Mouse (Mus musculus): ENCODE results near the gene Ankrd2.

Gene Ankrd2

DNA sequence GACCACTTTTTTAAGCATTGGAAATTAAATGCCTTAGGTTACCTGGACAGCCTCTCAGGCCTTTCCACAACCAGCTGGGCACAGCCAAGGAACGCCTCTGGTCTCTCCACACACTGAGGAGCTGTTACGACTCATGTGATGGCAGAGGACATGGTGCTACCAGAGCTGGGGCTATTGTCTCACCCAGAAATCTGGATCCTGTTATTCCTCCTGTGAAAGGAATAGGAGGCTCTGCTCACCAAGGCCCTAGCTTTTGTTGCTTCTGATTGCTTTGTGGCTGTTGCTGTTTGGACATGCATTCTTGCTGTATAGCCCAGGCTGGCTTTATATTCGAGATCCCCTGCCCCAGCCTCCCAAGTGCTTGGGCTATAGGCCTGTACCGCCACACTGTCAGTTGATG is 19.5 kb upstream of the Ankrd2 start:
- no peak for DNase-seq

DNA sequence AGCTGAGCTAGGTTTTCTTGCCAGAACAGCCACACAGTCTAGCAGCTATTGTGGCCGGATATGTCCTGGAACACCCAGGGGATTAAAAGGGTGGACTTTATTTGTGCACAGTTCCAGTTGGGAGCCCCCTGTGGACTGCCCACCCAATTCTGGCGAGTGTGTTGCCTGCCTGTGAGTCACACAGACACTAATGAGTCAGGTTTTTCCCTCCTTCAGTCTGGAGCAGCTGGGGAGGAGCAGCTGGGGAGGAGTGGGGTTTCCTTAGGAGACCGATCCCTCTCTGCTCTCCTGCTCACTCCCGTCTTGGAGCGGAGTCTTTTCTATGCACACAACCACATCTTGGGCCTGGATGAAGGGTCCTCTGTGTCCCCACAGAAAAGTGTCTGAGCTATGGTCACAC is 19.0 kb upstream of the Ankrd2 start:
- DNase-seq = no peak

DNA sequence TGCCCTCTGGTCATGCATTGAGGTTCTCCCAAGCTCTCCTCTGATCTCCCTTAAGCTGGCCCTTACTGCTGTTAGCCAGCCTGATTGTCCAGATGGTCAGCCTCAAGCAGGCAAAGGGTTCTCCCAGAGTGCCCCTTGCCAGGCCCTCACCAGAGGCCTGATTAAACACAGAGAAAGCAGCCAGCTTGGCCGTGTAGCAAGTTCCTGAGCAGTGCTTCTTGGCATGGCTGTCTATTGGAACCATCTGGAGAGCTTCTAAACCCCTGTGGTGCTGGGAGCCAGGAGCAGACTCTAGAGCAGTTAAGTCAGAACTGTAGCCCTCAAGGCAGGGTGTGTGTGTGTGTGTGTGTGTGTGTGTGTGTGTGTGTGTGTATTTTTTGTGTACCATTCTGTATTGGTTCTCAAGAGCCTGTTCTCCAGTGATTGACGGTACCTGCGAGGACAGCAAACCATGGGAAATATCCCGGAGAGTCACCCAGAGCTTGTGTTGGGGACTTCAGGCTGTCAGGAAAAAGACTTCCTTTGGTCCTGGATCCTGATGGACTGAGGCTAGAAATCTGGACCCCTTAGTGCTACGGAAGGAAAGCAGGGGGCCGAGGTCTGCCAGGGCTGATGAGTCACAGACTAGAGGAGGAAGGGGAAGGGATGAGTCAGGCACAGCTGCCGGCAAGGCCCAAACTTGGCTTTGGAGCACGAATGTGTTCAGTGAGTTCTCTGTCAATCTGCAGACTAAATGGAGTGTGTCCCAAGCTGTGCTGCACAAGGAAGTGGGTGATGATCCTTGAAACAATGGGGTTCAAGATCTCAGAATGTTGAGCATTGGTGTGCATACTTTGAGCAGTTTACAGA is 18.2 kb upstream of the Ankrd2 start:
- peak; percentile 68 for DNase-seq

DNA sequence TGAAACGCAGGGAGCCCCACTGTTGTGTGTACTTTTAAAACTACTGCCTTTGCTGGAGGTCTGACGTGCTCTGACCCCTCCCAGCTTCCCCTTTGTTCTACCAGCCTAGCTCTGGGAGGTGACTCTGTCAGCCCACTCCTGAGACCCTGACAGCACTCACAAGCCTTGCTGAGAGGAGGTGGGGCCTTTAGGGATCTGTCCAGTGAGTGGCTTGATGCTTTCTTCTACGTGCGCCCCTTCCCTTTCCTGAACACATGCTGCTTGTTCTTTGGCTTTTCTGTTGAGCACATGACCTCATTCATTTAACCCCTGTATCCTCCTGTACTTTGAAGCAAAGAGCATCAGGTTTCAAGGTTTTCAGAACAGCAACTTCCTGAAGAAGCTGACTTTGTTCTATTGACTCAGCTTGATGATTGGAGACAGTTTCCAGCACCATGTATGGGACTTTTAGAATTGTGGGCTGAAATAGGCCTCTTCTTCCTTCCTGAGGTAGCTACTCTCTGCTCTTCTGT is 16.7 kb upstream of the Ankrd2 start:
- DNase-seq = no peak

DNA sequence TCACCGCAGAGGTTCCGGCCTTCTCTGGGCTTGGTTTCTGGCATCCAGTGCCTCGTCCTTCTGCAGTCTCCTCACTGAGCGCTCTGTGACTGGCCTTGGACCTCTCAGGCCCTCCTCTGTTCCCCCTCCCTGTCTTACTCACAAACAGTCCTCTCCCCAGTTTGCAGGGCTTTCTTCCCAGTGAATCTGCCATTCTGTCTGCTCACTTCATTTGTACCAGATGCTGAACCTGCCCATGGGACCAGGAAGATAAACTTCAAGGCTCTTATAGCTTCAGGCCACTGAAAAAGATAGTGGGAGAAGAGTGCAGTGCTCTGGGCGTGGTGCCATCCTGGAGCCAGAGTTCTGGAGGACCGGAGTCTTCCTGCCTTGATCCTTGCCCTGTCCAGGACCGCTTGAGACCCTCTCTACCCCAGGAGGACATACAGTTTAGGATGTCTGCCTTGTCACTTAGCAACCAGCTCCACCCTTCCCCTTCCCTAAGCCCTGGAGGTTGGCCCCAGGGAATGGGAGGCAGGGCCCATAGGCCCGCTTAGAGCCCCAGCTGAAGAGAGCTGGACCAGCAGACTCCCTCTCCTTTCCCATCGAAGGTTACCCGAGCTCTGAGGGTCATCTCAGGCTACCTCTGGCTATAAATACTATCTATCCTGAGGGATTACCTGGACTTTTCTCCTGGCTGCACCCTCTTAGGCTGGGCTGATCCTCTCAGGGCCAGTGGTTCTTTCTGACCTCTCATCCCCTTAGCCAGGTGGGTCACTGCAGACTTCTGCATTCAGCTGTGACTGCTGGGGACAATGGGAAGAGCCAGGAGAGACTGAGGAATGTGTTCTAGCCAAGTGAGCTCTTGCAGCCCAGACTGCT is 13.9 kb upstream of the Ankrd2 start:
- DNase-seq = no peak

DNA sequence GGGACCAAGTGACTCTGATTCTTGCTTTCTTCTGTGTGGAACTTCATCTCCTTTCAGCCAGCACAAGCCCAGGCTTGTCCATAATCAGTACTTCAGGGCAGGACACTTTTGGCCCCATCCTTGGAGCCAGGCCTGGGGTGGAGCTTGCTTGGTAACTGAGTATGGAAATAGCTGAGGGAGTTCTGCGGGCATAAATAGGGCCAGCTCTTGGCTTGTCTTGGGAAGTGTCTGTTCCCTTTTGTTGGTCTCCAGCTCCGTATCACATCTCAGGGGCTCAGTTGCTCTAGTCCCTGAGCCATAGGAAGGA is 13.3 kb upstream of the Ankrd2 start:
- no peak for DNase-seq

DNA sequence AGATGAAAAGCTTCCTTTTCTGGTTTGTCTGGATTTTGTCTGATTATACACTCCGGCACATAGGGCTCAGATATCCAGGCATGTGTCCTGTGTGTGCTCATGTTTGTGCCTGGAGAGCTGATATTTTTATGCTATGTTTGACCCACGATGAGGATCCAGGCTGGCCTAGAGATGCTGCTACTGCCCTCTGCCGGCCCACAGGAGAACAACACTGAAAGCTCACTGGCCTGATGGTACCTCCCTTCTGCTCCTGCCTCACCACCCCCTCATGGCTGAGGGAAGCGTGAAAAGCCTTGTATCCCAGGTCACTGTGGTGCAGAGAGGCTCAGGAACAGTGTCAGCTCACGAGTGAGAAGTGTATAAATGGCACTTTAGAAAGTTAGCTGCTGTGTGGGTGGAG is 9.6 kb upstream of the Ankrd2 start:
- DNase-seq = peak; percentile 89

DNA sequence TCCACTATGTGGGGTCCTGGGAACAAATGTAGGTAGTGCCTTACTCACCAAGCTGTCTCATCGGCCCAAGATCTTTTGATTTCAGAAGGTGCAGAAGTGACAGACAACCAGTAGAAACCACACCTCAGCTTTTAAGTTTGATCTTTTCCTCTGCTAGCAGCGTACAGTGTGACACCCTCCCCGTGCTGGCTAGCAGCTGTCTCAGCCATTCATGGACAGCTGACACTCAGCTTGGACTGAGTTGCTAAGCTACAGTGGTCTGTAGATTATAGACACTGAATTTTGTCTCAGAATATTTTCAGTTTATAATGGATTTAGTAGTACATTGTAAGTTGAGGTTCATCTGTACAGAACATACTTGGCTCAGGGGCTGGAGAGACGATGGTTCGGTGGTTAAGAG is 4.7 kb upstream of the Ankrd2 start:
- no peak for DNase-seq

DNA sequence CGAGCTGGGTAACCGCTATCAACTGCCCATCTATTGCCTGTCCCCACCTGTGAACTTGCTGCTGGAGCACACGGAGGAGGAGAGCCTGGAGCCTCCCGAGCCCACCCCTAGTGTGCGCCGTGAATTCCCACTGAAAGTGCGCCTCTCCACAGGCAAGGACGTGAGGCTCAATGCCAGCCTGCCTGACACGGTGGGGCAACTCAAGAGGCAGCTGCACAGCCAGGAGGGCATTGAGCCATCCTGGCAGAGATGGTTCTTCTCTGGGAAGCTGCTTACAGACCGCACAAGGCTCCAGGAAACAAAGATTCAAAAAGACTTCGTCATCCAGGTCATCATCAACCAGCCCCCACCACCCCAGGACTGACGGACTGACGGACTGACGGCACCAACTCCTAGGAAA is 2.2 kb upstream of the Ankrd2 start:
- DNase-seq = no peak

DNA sequence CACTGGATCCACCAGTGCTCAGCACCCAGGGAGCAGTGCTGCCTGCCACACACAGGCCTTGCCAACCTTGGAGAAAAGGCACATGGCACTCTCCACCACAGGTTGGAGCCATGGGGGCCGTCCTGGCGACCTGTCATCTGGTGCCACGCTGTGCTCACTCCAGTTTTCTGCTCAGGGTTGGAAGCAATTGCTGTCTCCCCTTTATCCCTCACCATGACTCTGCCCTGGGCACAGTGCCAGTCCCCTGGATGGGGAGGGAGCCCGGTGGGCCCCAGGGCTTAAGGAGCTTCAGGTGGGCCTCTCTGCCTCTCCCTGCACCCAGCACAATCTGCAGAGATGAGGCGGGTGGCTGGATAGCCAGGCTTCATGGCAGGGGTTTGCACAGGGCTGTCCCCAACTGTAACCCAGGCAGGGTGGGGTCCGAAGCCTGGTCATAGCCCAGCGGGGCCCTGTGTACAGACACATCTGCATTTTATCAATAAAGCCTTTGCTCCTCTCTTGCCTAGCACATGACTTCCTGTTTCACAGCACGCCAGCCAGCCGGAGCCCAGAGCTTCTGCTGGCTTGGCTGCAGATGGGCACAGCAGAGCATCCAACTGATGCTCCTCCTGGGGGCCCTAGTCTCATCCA is 1.5 kb upstream of the Ankrd2 start:
- DNase-seq = no peak

DNA sequence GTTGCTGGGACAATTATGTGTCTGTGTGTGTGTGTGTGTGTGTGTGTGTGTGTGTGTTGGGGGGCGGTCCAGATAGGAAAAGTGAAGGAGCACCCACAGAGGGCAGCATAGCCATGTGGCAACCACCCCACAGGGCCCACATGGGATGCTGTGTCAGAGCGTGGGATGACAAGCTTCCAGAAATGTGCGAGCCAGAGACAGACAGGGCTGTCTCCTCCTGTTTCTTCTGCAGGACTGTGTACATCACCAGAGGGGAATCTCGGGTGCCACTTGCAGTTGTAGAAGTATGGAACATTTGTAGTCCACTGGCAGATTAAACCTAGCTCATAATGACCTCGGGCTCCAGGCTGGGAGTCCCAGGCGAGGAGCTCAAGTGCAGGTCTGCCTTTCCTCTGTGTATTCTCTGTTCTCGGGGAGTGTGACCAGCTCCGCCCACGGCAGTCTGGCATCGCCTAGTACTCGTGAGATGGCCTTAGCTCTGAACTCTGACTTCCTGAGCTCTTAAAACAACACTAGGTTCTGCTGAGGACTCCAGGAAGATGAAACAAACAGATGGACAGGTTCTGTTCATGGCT is 832 bp upstream of the Ankrd2 start:
- DNase-seq = no peak

DNA sequence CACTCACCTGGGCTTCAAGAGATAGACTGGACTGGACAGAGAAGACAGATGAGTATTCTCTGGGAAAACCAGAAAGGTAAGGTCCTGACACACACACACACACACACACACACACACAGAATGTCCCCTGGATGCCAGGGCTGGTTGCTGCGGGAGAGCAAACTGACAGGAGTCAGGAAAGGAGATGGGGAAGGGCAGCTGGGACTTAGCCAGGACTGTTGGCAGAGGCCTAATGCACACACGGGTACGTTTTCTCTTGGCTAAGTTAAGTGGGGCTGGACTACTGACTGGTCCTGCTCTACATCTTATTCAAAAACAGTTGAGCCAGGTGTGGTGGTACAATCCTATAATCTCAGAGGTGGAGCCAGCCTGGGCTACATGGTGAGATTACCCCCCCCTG is 557 bp downstream of the Ankrd2 start:
- DNase-seq = no peak

DNA sequence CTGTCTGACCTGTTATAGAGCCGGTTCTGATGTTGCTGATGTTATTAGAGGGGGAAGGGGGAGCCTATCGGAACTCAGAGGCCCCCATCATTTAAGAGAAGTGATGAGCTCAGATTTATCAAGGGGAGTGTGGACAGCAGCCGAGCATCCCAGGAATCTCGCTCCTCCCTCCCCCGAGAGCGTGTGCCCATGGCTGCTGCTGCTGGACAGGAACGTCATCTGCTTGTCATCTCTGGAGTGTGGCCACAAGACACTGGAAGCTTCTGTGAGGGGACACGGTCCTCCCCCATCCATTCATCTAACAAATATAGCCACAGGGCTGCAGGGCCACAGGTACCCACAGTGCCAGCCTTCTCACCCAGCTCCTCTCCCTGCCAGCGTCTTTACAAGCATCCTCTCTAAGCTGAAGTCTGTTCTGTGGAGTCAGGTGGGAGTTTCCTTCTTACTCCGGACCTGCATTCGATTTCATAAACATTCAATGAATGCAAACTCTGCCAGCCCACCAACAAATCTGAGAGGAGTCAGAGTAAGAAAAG is 1.4 kb downstream of the Ankrd2 start:
- DNase-seq = no peak

DNA sequence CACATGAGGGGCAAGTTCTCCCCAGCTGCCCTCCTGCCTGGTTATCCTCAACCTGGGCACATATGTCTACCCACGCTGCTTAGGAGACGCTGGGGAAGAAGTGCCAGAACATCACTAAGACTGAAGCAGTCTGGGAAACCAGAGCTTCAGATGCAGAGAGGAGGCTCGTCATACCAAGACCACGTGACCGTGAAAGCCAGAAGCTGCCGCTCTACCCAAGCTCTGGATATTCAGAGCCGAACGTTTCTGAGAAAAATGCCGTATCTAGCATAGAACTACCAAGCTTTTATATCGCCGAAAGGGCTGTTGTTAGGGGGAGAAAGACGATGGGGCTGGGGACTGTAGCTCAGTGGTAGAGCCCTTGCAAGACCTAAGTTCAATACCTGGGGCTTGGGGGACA is 2.5 kb downstream of the Ankrd2 start:
- DNase-seq = no peak

DNA sequence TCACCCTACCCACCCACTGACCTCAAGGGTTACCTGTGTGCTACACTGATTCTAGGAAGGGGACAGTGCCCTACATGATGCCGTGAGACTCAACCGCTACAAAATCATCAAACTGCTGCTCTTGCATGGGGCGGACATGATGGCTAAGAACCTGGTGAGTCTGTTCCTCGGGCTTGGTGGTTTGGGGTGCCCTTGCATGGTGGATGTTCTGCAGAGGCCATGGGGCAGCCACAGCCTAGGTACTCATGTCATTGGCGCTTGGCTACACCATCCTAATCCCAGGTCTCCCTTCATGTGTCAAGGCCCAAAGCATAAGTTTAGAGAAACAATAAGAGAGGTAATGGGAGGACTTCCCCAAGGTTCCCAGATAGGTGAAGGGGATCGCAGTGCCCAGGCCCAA is 8.2 kb downstream of the Ankrd2 start:
- DNase-seq = no peak

DNA sequence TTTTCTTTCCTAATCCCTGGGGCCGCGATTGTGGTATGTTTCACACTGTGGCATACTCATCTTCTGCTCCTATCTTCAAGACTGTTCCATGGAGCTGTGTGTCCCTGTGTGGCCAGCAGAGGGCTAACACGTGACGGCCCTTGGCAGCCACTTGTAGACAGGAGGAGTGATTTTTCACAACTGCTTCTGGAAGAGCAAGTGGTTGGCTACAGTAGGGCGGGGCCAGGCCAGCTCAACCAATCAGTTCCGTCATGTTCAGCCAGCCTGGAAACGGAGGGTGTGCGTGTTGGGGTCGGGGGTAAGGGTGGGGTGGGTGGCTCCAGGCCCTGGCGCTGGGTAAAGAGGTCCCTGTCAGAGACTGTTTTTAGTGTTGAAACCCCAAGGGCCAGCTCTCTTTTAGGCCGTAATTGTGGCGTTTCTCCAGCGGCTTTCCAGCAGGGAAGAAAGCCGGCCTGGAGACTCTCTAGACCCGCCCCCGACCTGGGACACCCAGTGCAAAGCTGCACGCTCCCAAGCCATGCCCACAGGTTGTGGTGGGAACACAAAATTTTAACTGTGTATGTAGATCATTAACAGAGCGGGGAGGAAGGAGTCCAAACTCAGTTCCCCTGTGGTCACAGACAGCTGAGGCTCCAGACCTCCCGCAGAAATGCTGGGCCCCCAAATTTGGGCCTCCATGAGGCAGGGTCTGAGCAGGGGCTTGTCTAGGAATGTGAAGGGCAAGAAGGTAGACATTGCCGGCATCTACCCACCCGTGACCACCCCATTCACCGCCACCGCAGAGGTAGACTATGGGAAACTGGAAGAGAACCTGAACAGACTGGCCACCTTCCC is 9.7 kb downstream of the Ankrd2 start, which contains the start of gene Hoga1:
Gene Hoga1 (plus strand): TSS at position 342 of the 834 bp plus-strand sequence.
- peak; percentile 93 for DNase-seq

DNA sequence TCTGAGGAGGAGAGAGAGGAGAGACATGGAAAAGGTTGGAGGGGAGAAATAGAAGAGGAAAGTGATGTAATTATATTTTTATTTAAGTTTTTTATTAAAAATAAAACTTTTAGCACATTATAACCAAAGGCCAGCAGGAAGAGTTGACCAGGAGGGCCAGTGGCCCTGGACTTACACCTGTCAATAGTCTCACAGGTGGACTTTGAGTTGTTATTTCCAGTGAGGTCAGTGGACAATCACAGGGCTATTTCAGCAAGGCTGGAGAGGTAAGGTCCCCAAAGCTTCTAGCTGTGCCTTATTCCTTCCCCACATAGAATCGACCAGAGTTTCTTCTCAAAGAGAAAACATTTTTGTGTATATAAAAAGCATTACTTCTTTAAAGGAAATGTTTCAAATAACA is 14.5 kb downstream of the Ankrd2 start:
- DNase-seq = no peak

DNA sequence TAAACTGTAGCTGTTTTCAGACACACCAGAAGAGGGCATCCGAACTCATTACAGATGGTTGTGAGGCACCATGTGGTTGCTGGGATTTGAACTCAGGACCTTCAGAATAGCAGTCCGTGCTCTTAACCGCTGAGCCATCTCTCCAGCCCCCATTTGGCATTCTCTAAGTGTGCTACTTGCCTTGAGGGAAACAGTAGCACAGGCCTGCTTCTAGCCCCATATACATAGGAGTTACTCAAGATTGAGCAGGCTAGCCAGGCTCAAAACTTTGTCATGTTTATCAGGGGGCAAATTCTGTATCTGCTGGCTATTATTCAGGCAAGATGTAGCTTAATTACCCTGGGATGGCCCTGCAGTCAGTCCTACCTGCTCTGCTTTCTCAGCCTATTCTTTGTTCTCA is 15.6 kb downstream of the Ankrd2 start:
- DNase-seq = no peak

DNA sequence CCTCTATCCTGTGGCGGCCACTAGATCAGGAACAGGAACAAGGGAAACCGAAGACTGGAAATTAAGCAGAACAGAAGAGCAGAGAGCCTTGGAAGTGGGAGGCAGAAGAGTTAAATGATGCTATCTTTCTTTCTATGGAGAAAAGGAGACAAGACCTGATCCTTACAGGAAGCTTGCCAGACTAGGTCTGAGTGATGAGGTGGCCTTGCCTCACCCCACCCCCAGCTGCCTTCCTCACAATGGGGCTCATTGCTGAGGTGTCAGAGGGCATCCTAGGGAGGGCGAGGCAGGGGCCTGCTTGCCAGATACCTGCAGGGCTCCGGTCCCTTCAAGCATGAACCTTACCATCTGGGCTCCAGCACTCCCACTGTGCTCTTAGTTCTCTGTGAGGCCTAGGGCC is 16.1 kb downstream of the Ankrd2 start, which contains the start of gene 4933411K16Rik:
Gene 4933411K16Rik (plus strand): TSS at position 301 of the 400 bp plus-strand sequence.
- DNase-seq = no peak

DNA sequence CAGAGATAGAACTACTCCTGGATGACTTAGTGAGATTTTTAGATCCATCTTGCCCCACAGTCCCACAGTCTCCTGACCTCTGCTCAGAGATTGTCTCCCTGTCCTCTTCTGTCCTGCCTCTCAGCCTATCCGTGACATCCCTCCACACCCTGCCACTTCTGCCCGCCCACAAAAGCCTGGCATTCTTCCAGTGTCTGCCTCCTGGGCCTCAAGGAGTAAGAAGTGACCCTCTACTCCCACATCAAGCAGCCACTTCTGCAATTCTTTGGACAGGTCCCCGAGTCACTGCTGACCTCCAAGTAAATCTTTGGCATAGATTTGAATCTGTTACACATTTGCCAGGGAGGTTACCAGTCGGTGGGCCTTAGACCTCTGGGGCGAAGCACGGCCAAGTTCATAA is 18.5 kb downstream of the Ankrd2 start:
- DNase-seq = peak; percentile 90

DNA sequence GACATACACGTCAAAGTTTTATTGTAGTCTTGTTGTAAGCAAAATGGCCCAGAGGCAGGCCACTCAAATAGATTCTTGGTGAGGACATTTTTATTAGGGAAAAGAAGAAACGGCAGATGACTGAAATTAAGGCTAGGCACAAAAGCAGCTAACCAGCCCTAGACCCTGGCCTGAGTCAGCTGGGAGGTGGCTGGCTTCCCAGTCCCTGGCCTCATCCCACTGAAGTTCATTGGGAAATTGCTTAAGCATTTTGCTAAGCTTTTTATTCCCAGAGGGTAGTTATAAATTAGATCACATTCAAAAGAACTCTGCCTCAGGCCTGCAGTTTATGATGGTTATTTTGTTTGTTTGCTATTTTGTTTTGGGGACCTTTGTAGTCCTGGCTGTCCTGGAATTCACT is 20.1 kb downstream of the Ankrd2 start:
- DNase-seq = peak; percentile 72

Data from kidney, postnatal 14 days (tissue).